Mouse (Mus musculus) MEL (cell line): ENCODE measurements around the gene Rab31. TPM values are rescaled to one million over a fixed set of nuclear protein-coding genes. Genes with fewer than 3 reads are reported as not detected.

Experiments
- DNase-seq: peaks from one replicate; pipeline ENCODE4 v3.0.0; 2011; ENCODE audit warnings: low read depth, low spot score
- H3K27ac ChIP-seq: 2 replicates; pipeline ENCODE4 v1.5.1; 2012; ENCODE audit warnings: low read depth, mild to moderate bottlenecking, control low read depth, low read length, moderate library complexity; ENCODE audit not compliant: control insufficient read depth
- H3K27me3 ChIP-seq, 2 experiments: fragments of 150-350 bp in 1 of 2; sonication (generic) in 1 of 2; 2 replicates each; pipeline ENCODE4 v1.6.1; 2012; ENCODE audit warnings: low read length in 2 of 2, mild to moderate bottlenecking in 2 of 2, improper control_type of control experiment in 1 of 2, moderate library complexity in 1 of 2; ENCODE audit not compliant: insufficient read depth in 2 of 2, control insufficient read depth in 1 of 2
- H3K36me3 ChIP-seq, 2 experiments: 2 replicates each; pipeline ENCODE4 v1.6.1; 2012 to 2014; ENCODE audit warnings: low read length in 2 of 2, improper control_type of control experiment in 1 of 2, inconsistent platforms in 1 of 2, mild to moderate bottlenecking in 1 of 2; ENCODE audit not compliant: insufficient read depth in 2 of 2, control insufficient read depth in 1 of 2
- H3K4me1 ChIP-seq, 2 experiments: fragments of 150-350 bp in 1 of 2; sonication (generic) in 1 of 2; 2 replicates each; pipeline ENCODE4 v1.6.1; 2012; ENCODE audit warnings: low read length in 2 of 2, improper control_type of control experiment in 1 of 2, mild to moderate bottlenecking in 1 of 2; ENCODE audit not compliant: insufficient read depth in 2 of 2, control insufficient read depth in 1 of 2
- H3K4me3 ChIP-seq, 2 experiments: fragments of 150-350 bp in 1 of 2; sonication (generic) in 1 of 2; 2 replicates each; pipeline ENCODE4 v1.5.1; 2012; ENCODE audit warnings: low read depth in 2 of 2, low read length in 2 of 2, mild to moderate bottlenecking in 2 of 2, moderate library complexity in 2 of 2, control low read depth in 1 of 2, improper control_type of control experiment in 1 of 2; ENCODE audit not compliant: control insufficient read depth in 1 of 2, insufficient read depth in 1 of 2
- H3K79me2 ChIP-seq: 2 replicates; pipeline ENCODE4 v1.6.1; 2012; ENCODE audit warnings: mild to moderate bottlenecking, low read length, moderate library complexity; ENCODE audit not compliant: control insufficient read depth, poor library complexity, insufficient read depth
- H3K9ac ChIP-seq: 2 replicates; pipeline ENCODE4 v1.6.1; 2012; ENCODE audit warnings: low read depth, mild to moderate bottlenecking, control low read depth, low read length, moderate library complexity; ENCODE audit not compliant: control insufficient read depth, poor library complexity, severe bottlenecking
- H3K9me3 ChIP-seq: fragments of 150-350 bp; sonication (generic); replicated peaks from 2 replicates; pipeline ENCODE4 v1.6.1; 2012; ENCODE audit warnings: mild to moderate bottlenecking, low read length, improper control_type of control experiment, moderate library complexity; ENCODE audit not compliant: insufficient read depth
- CHD1 ChIP-seq: IDR thresholded peaks from 2 replicates; pipeline ENCODE4 v1.6.1; 2012; ENCODE audit warnings: low read depth, mild to moderate bottlenecking, inconsistent platforms, low read length, improper control_type of control experiment
- CHD2 ChIP-seq: IDR thresholded peaks from 2 replicates; pipeline ENCODE4 v1.6.1; 2011; ENCODE audit warnings: low read length, improper control_type of control experiment
- GABPA ChIP-seq: IDR thresholded peaks from 2 replicates; pipeline ENCODE4 v1.6.1; 2012; ENCODE audit warnings: low read depth, mild to moderate bottlenecking, inconsistent platforms, low read length, improper control_type of control experiment, moderate library complexity
- HCFC1 ChIP-seq: IDR thresholded peaks from 2 replicates; pipeline ENCODE4 v1.6.1; 2012; ENCODE audit warnings: low read depth, mild to moderate bottlenecking, inconsistent platforms, low read length, improper control_type of control experiment, moderate library complexity
- KAT2A ChIP-seq: conservative IDR thresholded peaks from 2 replicates; pipeline ENCODE4 v1.6.1; 2012; ENCODE audit warnings: low read depth, low read length, improper control_type of control experiment, inconsistent platforms
- MAFK ChIP-seq: IDR thresholded peaks from 2 replicates; pipeline ENCODE4 v1.6.1; 2011; ENCODE audit warnings: low read depth, mild to moderate bottlenecking, low read length, improper control_type of control experiment, borderline replicate concordance
- MEF2A ChIP-seq: IDR thresholded peaks from 2 replicates; pipeline ENCODE4 v1.6.1; 2014; ENCODE audit warnings: low read depth, mild to moderate bottlenecking, inconsistent platforms, low read length, improper control_type of control experiment; ENCODE audit not compliant: poor library complexity, insufficient replicate concordance, severe bottlenecking; ENCODE audit errors: extremely low read depth
- NELFE ChIP-seq: IDR thresholded peaks from 2 replicates; pipeline ENCODE4 v1.6.1; 2011; ENCODE audit warnings: low read depth, low read length, improper control_type of control experiment
- POLR2A ChIP-seq, 2 experiments: IDR thresholded peaks; 2 replicates each; pipeline ENCODE4 v1.6.1; 2011 to 2012; ENCODE audit warnings: low read length in 2 of 2, mild to moderate bottlenecking in 2 of 2, control low read depth in 1 of 2, improper control_type of control experiment in 1 of 2, low read depth in 1 of 2, moderate library complexity in 1 of 2; ENCODE audit not compliant: control insufficient read depth in 1 of 2, insufficient read depth in 1 of 2, poor library complexity in 1 of 2
- RCOR1 ChIP-seq: IDR thresholded peaks from 2 replicates; pipeline ENCODE4 v1.6.1; 2012; ENCODE audit warnings: low read depth, mild to moderate bottlenecking, inconsistent platforms, low read length, improper control_type of control experiment
- SIN3A ChIP-seq: IDR thresholded peaks from 2 replicates; pipeline ENCODE4 v1.6.1; 2012; ENCODE audit warnings: low read length, improper control_type of control experiment, inconsistent platforms
- SMC3 ChIP-seq: IDR thresholded peaks from 2 replicates; pipeline ENCODE4 v1.6.1; 2011; ENCODE audit warnings: low read depth, low read length, improper control_type of control experiment
- TCF12 ChIP-seq: IDR thresholded peaks from 2 replicates; pipeline ENCODE4 v1.6.1; 2014; ENCODE audit warnings: low read depth, mild to moderate bottlenecking, inconsistent platforms, low read length, improper control_type of control experiment, moderate library complexity
- USF1 ChIP-seq: IDR thresholded peaks from 2 replicates; pipeline ENCODE4 v1.6.1; 2014; ENCODE audit warnings: low read depth, mild to moderate bottlenecking, inconsistent platforms, low read length, improper control_type of control experiment, moderate library complexity
- ZC3H11A ChIP-seq: IDR thresholded peaks from 2 replicates; pipeline ENCODE4 v1.6.1; 2012; ENCODE audit warnings: low read depth, mild to moderate bottlenecking, inconsistent platforms, low read length, improper control_type of control experiment
- ZMIZ1 ChIP-seq: IDR thresholded peaks from 2 replicates; pipeline ENCODE4 v1.6.1; 2012; ENCODE audit warnings: low read depth, mild to moderate bottlenecking, inconsistent platforms, low read length, improper control_type of control experiment, moderate library complexity
- polyA plus RNA-seq, 2 experiments: library from polyadenylated mRNA; stranded (reverse) in 1 of 2; unstranded in 1 of 2; fragments of >175 nt in 1 of 2; fragments of >200 nt in 1 of 2; gene quantifications; 2 replicates each; pipeline versions ENCODE4 v1.2.1 to v1.2.4; 2012; ENCODE audit warnings: low replicate concordance in 2 of 2, low read depth in 1 of 2; ENCODE audit not compliant: insufficient read length in 2 of 2, insufficient read depth in 1 of 2, missing spikeins in 1 of 2
- total RNA-seq: library from RNA; depleted of rRNA; stranded (reverse); fragments of 300-350 nt; gene quantifications from 2 replicates; pipeline ENCODE4 v1.2.3, GENCODE M21; 2012

Gene Rab31
- total and polyA plus RNA-seq, 3 experiments = 23.6 to 25.7 TPM; not detected in 1

DNA sequence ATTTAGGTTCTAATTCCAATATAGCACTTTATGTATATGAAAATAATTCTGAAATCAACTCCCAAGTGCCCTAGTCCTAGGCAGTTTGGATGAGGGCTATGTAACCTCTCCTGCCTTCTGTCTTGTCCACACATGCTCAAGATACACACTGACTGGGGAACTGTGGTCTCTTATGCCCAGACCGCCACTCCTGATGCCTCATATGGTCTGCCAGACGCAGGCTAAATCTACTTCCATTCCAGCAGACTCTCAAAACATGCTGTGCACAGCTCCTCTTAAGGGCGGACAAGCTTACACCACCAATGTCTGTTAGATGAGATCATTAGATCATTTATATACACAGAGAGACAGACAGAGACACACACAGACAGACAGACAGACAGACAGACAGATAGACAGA lies 89.2 kb downstream of the Rab31 start:
- Histone ChIP-seq H3K4me1 (no peaks in the 10 kb centered on the region), H3K9me3 (no peaks in the 10 kb centered on the region), H3K27me3 (no peaks in the 10 kb centered on the region), H3K27ac (no peak overlapping the region), H3K36me3 (no peaks in the 10 kb centered on the region), H3K9ac (no peak overlapping the region), H3K79me2 (no peaks in the 10 kb centered on the region), H3K4me3 (no peak overlapping the region)
- DNase-seq = no peak
- no peak for TF ChIP-seq ZC3H11A
- no peak for TF ChIP-seq ZMIZ1
- TF ChIP-seq KAT2A = no peak
- TF ChIP-seq MEF2A = no peak
- TF ChIP-seq MAFK = no peak
- TF ChIP-seq CHD2 = no peak
- TF ChIP-seq HCFC1 = no peak
- no peak for TF ChIP-seq CHD1
- TF ChIP-seq SMC3 = no peak
- TF ChIP-seq SIN3A = no peak
- TF ChIP-seq RCOR1 = no peak
- TF ChIP-seq NELFE = no peak
- TF ChIP-seq POLR2A (IDR thresholded peaks at IDR 0.05; ENCODE audit: control insufficient read depth in 1 of 2, insufficient read depth in 1 of 2, low read depth in 1 of 2, low read length in 2 of 2, poor library complexity in 1 of 2) = no peak
- TF ChIP-seq USF1 = no peak
- TF ChIP-seq GABPA = no peak

- H3K4me3 ChIP-seq = no peak overlapping the region
- no peaks in the 10 kb centered on the region for H3K9me3 ChIP-seq
- no peaks in the 10 kb centered on the region for H3K27me3 ChIP-seq
- H3K27ac ChIP-seq = no peak overlapping the region
- no peaks in the 10 kb centered on the region for H3K36me3 ChIP-seq
- TF ChIP-seq MAFK = no peak
- TF ChIP-seq, all 39 proteins: peak for 0
- H3K79me2 ChIP-seq = no peaks in the 10 kb centered on the region
- H3K4me1 ChIP-seq = no peaks in the 10 kb centered on the region
- DNase-seq = no peak
- H3K9ac ChIP-seq = no peak overlapping the region
Observed at GRCm38 (mm10) chr17:65682071-65682680, 90.4 kb downstream of the Rab31 start.

GRCm38 (mm10) chr17:65681516-65681915 lies 91.0 kb downstream of the Rab31 start:
- Histone ChIP-seq H3K27me3 (no peaks in the 10 kb centered on the region), H3K9ac (no peak overlapping the region)
- TF ChIP-seq TCF12 = no peak
- TF ChIP-seq, all 39 proteins: peak for 0
- DNase-seq = no peak
- Histone ChIP-seq H3K4me3 (no peak overlapping the region), H3K79me2 (no peaks in the 10 kb centered on the region), H3K36me3 (no peaks in the 10 kb centered on the region), H3K27ac (no peak overlapping the region), H3K4me1 (no peaks in the 10 kb centered on the region), H3K9me3 (no peaks in the 10 kb centered on the region)
